Mouse (Mus musculus): ENCODE measurements around the gene Rnf207.
A peak's percentile ranks its signal among the peaks of the same experiment; 100 is the strongest.

Gene Rnf207

DNA sequence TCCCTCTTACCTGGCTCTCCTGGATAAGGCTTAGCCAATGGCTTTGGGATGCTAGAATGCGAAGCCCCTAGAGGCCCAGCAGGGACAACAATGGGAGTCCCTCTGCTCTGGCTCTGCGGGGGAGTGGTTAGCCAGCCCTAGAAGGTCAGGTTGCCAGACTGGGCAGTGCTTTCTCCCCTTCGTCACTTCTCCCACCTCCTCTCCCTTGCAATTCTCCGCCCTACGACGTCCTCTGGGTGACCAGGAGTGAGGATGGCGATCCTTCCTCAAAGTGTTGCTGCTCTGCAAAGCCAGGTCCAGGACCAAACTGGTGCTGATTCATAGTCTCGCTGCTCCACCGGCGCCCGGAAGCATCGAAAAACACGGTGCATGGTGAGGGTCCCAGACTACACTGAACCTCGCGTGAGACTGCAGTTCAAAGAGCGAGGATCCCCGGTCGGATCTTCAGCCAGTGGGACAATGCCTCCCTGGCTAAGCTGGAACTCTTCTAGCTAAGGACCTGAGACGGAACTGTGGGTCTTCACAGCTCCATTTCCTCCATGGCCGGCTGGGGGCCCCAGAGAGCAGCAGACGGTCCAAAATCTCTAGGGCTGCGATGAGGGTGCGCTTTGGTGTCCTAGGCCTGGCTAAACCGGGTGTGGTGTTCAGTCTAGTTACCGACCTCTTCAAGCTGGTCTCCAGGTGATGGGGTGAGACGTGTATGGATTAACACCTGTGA is at the start of gene Rnf207:
Gene Rnf207, minus strand, starts transcription at position 477 of the 718 bp plus-strand sequence.
- peak; percentile 56 for DNase-seq

- no peak for DNase-seq
Measured at GRCm38 (mm10) chr4:152365228-152365627, 46.4 kb upstream of the Rnf207 start.

GRCm38 (mm10) chr4:152362180-152362579 is 43.4 kb upstream of the Rnf207 start:
- DNase-seq = no peak

- DNase-seq = peak; percentile 84
Measured at GRCm38 (mm10) chr4:152360855-152361254, 42.1 kb upstream of the Rnf207 start.

GRCm38 (mm10) chr4:152359700-152360099 is 40.9 kb upstream of the Rnf207 start:
- no peak for DNase-seq

DNA sequence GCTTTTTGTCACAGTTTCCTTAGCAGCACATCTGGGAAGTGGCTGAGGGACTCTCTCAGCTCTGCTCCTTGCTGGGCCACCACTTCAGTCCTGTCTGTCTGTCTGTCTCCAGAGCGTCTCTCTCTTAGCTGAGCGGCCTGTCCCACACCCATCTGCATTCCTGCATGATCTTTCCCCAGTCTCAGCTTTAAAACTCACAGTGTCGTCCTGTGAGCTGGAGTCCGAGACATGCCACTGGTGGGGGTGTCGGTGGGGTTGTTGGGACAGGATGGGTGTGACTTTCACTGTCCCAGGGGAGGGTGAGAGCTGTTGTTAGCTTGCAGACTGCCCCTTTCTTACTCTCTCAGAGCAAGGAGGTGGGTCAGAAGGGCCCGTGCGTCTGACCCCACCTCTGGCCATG is 36.9 kb upstream of the Rnf207 start:
- DNase-seq = no peak

- DNase-seq = no peak
Measured at GRCm38 (mm10) chr4:152353886-152354637, 35.3 kb upstream of the Rnf207 start.

- no peak for DNase-seq
Measured at GRCm38 (mm10) chr4:152351422-152352305, 32.9 kb upstream of the Rnf207 start.

GRCm38 (mm10) chr4:152350722-152351421 is 32.1 kb upstream of the Rnf207 start:
- no peak for DNase-seq

DNA sequence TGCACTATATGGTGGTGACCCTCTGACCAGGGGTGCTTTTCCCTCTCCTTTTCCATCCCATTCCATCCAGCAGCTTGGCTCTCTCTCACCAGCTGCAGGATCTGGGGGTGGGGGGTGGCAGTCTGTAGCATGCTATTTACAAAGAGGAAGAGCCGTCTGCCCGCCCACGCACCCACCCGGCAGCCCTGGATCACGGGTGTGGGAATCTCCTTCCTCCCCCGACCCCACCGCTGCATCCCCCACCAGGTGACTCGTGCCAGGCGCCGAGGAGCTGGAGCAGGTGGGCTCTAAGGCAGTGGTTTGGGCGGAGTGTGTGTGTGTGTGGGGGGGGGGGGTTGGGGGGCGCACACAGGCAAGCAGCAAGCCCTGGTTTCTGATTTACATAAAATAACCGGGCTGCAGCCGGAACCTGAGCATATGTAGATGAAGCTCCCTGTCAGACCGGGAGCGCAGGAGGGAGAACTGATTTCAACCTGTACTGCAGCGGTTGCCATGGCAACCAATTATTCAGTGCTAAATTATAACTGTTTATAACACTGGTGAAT is 31.1 kb upstream of the Rnf207 start:
- DNase-seq = no peak

- DNase-seq = peak; percentile 63
Measured at GRCm38 (mm10) chr4:152345120-152345889, 26.5 kb upstream of the Rnf207 start.

DNA sequence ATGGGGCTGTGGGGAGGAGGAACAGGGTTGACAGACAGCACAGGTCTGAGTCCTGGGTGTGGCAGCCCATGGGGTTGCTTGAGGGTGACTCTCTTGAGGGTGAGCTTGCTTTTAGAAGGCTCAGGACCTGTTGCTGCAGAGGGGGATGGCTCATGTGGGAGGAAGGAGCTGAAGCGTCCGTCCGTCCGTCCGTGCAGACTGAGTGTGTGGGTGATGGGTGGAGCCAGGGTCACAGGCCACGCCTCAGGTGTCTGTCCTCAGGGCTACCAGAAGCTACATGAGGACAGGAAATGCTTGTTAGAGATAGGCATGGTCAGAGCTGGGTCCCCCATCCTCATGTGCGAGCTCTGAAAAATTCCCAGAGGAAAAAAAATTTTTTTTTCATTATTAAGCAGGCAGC is 25.9 kb upstream of the Rnf207 start:
- DNase-seq = no peak

DNA sequence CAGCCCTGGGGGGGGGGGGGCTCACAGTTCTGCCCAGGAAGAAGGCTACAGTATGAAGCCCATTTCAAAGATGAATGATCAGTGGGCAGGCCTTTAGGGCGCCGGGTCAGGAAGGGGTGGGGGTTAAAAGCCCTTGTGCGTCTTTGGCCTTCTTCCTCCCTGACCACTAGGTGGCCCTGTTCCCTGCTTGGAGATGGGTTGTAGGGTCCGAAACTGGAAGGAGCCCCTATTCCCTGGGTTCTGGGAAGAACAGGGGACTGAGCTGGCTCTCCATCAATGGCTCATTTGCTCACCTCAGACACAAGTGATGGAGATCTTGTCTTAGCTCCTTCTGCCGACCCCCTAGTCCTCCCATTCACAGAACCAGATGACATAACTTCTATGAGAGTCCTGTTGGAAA is 24.5 kb upstream of the Rnf207 start:
- DNase-seq = peak; percentile 25

DNA sequence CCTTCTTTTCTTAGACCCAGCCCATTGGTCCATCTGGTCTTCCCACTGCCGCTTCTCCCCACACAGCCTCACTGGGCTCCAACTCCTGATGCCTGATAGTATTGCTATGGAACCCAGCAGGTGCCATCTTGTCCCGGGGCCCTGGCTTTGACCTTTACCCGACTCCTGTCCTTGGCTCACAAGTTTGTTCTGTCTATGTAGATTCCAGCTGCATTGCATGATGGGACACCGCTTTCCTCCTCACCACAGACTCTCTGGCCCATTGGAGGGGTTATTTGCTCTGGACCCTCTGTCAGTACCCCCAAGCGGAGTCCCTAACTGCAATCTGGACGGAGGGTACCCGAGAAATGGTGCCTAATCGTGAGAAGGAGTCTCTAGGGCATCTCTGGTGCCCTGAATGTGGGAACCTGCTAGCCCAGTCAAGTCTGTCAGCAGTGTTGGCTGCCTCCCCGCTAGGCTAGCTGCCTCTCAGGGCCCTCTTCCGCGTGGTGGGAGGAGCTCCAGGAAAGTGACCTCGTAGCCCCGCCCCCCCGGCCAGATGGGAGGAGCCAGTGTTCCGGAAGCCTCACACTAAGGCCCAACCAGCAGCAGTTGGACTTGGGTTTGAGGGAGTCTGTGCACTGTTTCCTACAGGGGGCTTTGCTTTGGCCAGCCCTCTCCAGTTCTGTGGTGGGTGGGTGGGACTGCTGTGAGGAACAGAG is 21.9 kb upstream of the Rnf207 start:
- DNase-seq = peak; percentile 65

- DNase-seq = no peak
Measured at GRCm38 (mm10) chr4:152339293-152339790, 20.5 kb upstream of the Rnf207 start.

DNA sequence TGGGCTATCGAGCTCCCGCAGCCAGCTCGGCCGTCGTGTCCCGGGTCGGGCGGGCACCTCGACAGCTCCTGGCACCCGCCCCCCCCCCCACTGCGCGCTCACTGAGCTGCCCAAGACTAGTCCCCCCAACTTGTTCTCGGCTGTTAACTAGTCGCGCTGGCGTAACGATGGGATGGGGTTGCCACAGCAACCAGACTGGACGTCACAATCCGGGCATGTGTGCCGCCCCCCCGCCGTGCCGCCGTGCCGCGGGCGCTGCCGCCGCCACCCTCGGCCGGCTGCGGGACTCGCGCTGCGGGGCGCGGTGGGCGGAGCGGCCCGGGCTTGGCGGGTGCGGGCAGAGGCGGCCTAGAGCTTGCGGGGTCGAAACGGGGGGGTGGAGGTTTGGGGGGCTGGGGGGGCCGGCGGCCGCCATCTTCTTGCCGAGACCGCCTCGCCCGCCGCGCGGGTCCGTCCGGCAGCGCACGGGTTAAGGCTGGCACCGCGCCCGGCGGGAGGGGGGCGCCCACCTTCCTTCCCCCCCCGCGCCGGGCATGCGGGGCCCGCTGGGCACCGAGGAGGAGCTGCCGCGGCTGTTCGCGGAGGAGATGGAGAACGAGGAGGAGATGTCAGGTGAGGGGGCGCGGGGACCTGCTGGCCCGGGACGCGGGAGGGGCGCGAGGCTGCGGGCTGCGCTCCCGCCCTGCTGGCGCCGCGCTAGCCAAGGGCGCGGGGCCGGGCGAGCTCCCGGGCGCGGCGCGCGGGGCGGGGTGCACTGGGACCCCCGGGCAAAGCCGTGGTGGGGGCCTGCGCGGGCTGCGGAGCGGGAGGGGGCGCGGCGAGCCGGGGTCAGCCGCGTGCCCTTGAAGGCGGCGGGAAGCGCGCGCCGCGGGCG is 19.9 kb upstream of the Rnf207 start, which contains the start of gene Chd5:
Gene Chd5, plus strand, starts transcription at position 233 of the 874 bp plus-strand sequence.
- no peak for DNase-seq

DNA sequence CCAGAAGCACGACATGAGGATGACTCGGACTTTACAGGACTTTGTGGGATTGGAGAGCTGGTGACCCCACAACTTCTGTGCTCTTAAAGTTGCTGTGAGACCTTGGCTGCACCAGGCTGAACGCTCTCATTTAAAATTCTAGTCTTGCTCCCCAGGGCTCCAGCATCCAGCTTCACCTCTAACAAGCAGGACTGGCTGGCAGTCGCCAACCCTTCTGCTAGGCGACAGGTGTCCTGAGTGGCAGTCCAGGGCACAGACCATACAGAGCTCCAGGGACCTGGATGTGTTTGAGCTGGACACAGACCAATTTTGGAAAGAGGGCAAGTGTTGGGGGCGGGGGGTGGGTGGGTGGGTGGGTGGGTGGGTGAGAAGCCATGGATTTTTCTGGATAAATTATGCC is 19.0 kb upstream of the Rnf207 start:
- no peak for DNase-seq

GRCm38 (mm10) chr4:152333587-152333986 is 14.8 kb upstream of the Rnf207 start:
- DNase-seq = no peak

- DNase-seq = peak; percentile 67
Measured at GRCm38 (mm10) chr4:152332952-152333351, 14.2 kb upstream of the Rnf207 start.
